Mouse (Mus musculus): Measurements from ENCODE around the gene Relb.

- TF ChIP-seq CTCF (IDR thresholded peaks at IDR 0.05; ENCODE audit: extremely low read depth, insufficient read length, insufficient replicate concordance, low read depth, low read length) (no peak), POLR2A (IDR thresholded peaks at IDR 0.05; ENCODE audit: low read depth, low read length) (no peak)
Measured at GRCm38 (mm10) chr7:19586269-19586668, 43.0 kb downstream of the Relb start.
